Mouse (Mus musculus): ENCODE data around the gene Faf1. TPM values are rescaled to one million over a fixed set of nuclear protein-coding genes. Genes with fewer than 3 reads are reported as not detected.

Gene Faf1
- total RNA-seq, 2 experiments from 2014 or later = 29.8 to 30.6 TPM

- DNase-seq = no peak
- intact Hi-C loops (cut with DNase I) = no loop called here
These were observed 300.1 kb downstream of the Faf1 start for GRCm38 (mm10) chr4:109976273-109977147.

- intact Hi-C loops (cut with DNase I) = no loop called here
- no peak for DNase-seq
These were observed 301.0 kb downstream of the Faf1 start, which contains the start of gene Dmrta2 for GRCm38 (mm10) chr4:109977148-109978067. Gene Dmrta2, plus strand, starts transcription at chr4:109978053.

- intact Hi-C loops (cut with DNase I) = no loop called here
- DNase-seq = no peak
These were observed 301.9 kb downstream of the Faf1 start for GRCm38 (mm10) chr4:109978068-109978857.

- no peak for DNase-seq
- intact Hi-C loops (cut with DNase I) = no loop called here
These were observed 302.5 kb downstream of the Faf1 start for GRCm38 (mm10) chr4:109978858-109979340.

GRCm38 (mm10) chr4:109979461-109980320 is 303.3 kb downstream of the Faf1 start:
- intact Hi-C loops (cut with DNase I) = no loop called here
- no peak for DNase-seq

- no peak for DNase-seq
- intact Hi-C loops (cut with DNase I) = no loop called here
These were observed 304.1 kb downstream of the Faf1 start for GRCm38 (mm10) chr4:109980321-109981082.

GRCm38 (mm10) chr4:109981083-109981870 is 304.9 kb downstream of the Faf1 start:
- intact Hi-C loops (cut with DNase I) = no loop called here
- no peak for DNase-seq

GRCm38 (mm10) chr4:109981871-109982680 is 305.7 kb downstream of the Faf1 start:
- intact Hi-C loops (cut with DNase I) = no loop called here
- DNase-seq = no peak

GRCm38 (mm10) chr4:109982681-109983265 is 306.4 kb downstream of the Faf1 start:
- DNase-seq = no peak
- intact Hi-C loops (cut with DNase I) = no loop called here

GRCm38 (mm10) chr4:109983281-109984001 is 307.1 kb downstream of the Faf1 start:
- intact Hi-C loops (cut with DNase I) = no loop called here
- DNase-seq = no peak

- intact Hi-C loops (cut with DNase I) = no loop called here
- no peak for DNase-seq
These were observed 307.6 kb downstream of the Faf1 start for GRCm38 (mm10) chr4:109984011-109984411.

GRCm38 (mm10) chr4:109984496-109985423 is 308.4 kb downstream of the Faf1 start:
- intact Hi-C loops (cut with DNase I) = no loop called here
- DNase-seq = no peak

GRCm38 (mm10) chr4:109985424-109986172 is 309.2 kb downstream of the Faf1 start:
- DNase-seq = no peak
- intact Hi-C loops (cut with DNase I) = no loop called here

GRCm38 (mm10) chr4:109986301-109986700 is 309.9 kb downstream of the Faf1 start:
- DNase-seq = no peak
- intact Hi-C loops (cut with DNase I) = no loop called here
